Mouse (Mus musculus) G1E (cell line): ENCODE results near the gene Kcnh3.

Experiments used
- CTCF ChIP-seq: IDR thresholded peaks from 2 replicates; pipeline ENCODE4 v1.5.1; 2012; ENCODE audit warnings: low read depth, low read length, inconsistent platforms, mixed read lengths
- POLR2AphosphoS5 ChIP-seq: IDR thresholded peaks from 2 replicates; pipeline ENCODE4 v1.6.1; 2012; ENCODE audit warnings: low read depth, low read length, inconsistent platforms; ENCODE audit not compliant: insufficient replicate concordance

GRCm38 (mm10) chr15:99259730-99260252 lies 35.1 kb downstream of the Kcnh3 start:
- TF ChIP-seq CTCF (no peak), POLR2AphosphoS5 (no peak)
